Mouse (Mus musculus) stomach, embryonic 16.5 days (tissue): ENCODE measurements around the gene Ccl9. TPM values are rescaled to one million over a fixed set of nuclear protein-coding genes. Genes with fewer than 3 reads are reported as not detected.

Experiments used
- ATAC-seq: fragments of 200-750 bp; cut with Nextera tagmentation; 2 replicates; pipeline ENCODE4 v1.8.0; 2017; ENCODE audit warnings: moderate number of reproducible peaks, moderate TSS enrichment; ENCODE audit not compliant: insufficient read depth, low FRiP score
- H3K27ac ChIP-seq: fragments of 300-500 bp; sonication (generic); 2 replicates; pipeline ENCODE4 v1.5.1; 2014; ENCODE audit warnings: low read length
- H3K27me3 ChIP-seq: fragments of 300-500 bp; sonication (generic); 2 replicates; pipeline ENCODE4 v1.6.1; 2014; ENCODE audit warnings: low read length, control low read depth, mixed read lengths; ENCODE audit not compliant: control insufficient read depth, insufficient read depth
- H3K36me3 ChIP-seq: fragments of 300-500 bp; sonication (generic); 2 replicates; pipeline ENCODE4 v1.6.1; 2014; ENCODE audit warnings: low read length; ENCODE audit not compliant: control insufficient read depth, insufficient read depth
- H3K4me1 ChIP-seq: fragments of 300-500 bp; sonication (generic); 2 replicates; pipeline ENCODE4 v1.6.1; 2014; ENCODE audit warnings: low read length, control low read depth, mixed read lengths; ENCODE audit not compliant: control insufficient read depth, insufficient read depth
- H3K4me2 ChIP-seq: fragments of 300-500 bp; sonication (generic); 2 replicates; pipeline ENCODE4 v1.6.1; 2014; ENCODE audit warnings: low read depth, low read length, mixed read lengths
- H3K4me3 ChIP-seq: fragments of 300-500 bp; sonication (generic); replicated peaks from 2 replicates; pipeline ENCODE4 v1.5.1; 2014; ENCODE audit warnings: mild to moderate bottlenecking, low read length
- H3K9ac ChIP-seq: fragments of 300-500 bp; sonication (generic); 2 replicates; pipeline ENCODE4 v1.6.1; 2014; ENCODE audit warnings: low read length
- H3K9me3 ChIP-seq: fragments of 300-500 bp; sonication (generic); replicated peaks from 2 replicates; pipeline ENCODE4 v1.6.1; 2016; ENCODE audit warnings: low read length, control low read depth; ENCODE audit not compliant: control insufficient read depth
- WGBS: fragments of 180-500 bp; shearing (Covaris S2); extraction: QIAGEN DNeasy Blood & Tissue Kit; methylation state at CpG from one replicate; pipeline ENCODE4 v1.1.7; 2014; 5-methylcytosine and 5-hydroxymethylcytosine counted together
- polyA plus RNA-seq: library from polyadenylated mRNA; unstranded; fragments of >200 nt; fragmentation: Nextera tagmentation; extraction: Ambion mirVana; gene quantifications from 2 replicates; pipeline ENCODE4 v1.2.1, GENCODE M21; 2015

The Ccl9 gene
- polyA plus RNA-seq, 1 experiment from 2014 or later, result 15.9 TPM

DNA sequence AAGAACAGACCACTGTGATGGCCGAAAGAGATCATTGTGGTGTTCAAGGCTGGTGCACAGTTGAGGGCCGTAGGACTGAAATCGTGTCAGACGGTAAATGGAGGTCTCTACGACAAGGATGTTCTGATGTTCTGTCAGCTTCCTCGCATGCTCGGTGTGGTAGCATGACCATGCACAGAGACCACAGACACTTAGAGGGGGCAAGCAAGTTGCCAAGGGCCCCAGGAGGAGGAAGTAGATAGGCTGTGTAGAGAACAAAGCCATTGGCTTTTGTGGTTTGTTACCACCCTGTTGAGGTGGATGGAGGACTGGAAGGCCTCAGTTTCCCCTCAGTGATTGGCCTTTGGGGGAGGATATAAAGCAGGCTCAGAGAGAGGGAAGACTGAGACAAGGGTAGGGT is 9.2 kb downstream of the Ccl9 start:
- no peaks in the 10 kb centered on the region for H3K36me3 ChIP-seq
- 90% methylated on average over 7 of the region's 7 CpGs for WGBS

DNA sequence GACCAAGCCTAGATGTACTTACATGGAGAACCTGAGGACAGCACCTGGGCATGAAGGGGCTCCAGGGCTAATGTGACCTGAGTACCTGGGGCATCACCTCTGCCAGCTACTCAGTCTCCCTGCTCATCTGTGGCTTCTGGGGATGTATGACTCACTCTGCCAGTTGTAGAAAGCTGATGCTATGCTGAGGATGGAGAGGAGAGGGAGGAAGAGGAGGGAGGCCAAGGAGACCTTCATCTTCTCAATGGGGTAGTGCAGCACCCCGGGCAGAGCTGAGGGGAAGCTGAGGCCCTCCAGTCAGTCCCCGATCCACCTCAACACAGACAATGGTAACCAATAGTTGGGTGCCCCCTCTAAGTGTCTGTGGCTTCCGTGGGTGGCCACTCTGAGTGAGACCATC is 9.7 kb downstream of the Ccl9 start:
- ATAC-seq, result no peak
- H3K9ac ChIP-seq, result no peak overlapping the region
- whole genome bisulfite sequencing, result 92% methylated on average over 3 of the region's 3 CpGs
- H3K4me3 ChIP-seq, result no peak overlapping the region
- no peaks in the 10 kb centered on the region for H3K9me3 ChIP-seq
- no peaks in the 10 kb centered on the region for H3K4me1 ChIP-seq
- H3K36me3 ChIP-seq, result no peaks in the 10 kb centered on the region
- H3K27me3 ChIP-seq, result no peaks in the 10 kb centered on the region
- no peak overlapping the region for H3K4me2 ChIP-seq
- no peak overlapping the region for H3K27ac ChIP-seq

More for the DNA sequence above, 9.2 kb downstream of the Ccl9 start:
- no peak for ATAC-seq
- H3K9me3 ChIP-seq, result no peaks in the 10 kb centered on the region
- H3K27ac ChIP-seq, result no peak overlapping the region
- H3K4me2 ChIP-seq, result no peak overlapping the region
- H3K27me3 ChIP-seq, result no peaks in the 10 kb centered on the region
- no peaks in the 10 kb centered on the region for H3K4me1 ChIP-seq
- no peak overlapping the region for H3K9ac ChIP-seq
- H3K4me3 ChIP-seq, result no peak overlapping the region

DNA sequence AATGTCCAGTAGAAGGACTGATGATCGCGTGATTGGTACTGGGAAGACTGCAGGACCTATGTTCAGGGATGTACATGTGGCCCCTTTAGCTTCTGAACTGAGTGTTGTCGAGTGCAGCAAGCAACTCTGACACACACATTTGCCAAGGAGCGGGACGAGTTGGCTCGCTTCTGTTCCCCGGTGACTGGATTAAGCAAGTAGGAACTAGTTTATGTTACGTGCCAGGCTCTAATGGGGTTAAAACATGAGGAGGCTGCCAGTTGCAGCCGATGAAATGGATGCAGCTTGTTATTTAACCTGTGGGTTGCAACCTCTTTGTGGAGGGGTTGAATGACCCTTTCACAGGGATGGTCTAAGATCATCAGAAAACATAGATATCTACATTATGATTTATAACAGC is 10.4 kb downstream of the Ccl9 start:
- Histone ChIP-seq H3K4me1 (no peaks in the 10 kb centered on the region), H3K27ac (no peak overlapping the region), H3K4me3 (no peak overlapping the region), H3K4me2 (no peak overlapping the region), H3K9ac (no peak overlapping the region), H3K27me3 (no peaks in the 10 kb centered on the region), H3K9me3 (no peaks in the 10 kb centered on the region), H3K36me3 (no peaks in the 10 kb centered on the region)
- ATAC-seq, result no peak
- 87% methylated on average over 9 of the region's 9 CpGs for WGBS

DNA sequence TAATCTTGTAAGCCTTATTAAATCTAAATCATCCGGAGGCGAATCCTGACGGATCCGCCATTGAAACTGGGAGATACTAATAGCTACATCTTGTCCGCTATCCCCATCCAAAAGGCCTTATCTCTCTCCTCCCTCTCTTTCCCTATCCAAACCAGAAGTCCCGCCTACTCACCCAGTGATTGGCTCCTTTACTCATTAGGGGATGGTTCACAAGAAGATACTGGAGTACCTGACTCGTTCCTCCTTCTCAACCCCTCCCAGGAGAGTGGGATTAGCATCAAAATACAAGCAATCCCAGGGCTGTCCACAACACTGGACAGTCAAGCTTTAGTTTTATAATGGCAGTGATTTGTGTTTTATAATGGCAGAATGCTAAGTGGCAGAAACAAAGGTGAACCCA is 11.1 kb downstream of the Ccl9 start:
- no peaks in the 10 kb centered on the region for H3K9me3 ChIP-seq
- 72% methylated on average over 7 of the region's 7 CpGs for WGBS
- no peak overlapping the region for H3K4me2 ChIP-seq
- no peak for ATAC-seq
- H3K27ac ChIP-seq, result no peak overlapping the region
- no peak overlapping the region for H3K9ac ChIP-seq
- H3K4me3 ChIP-seq, result no peak overlapping the region
- no peaks in the 10 kb centered on the region for H3K4me1 ChIP-seq
- H3K27me3 ChIP-seq, result no peaks in the 10 kb centered on the region
- H3K36me3 ChIP-seq, result no peaks in the 10 kb centered on the region

DNA sequence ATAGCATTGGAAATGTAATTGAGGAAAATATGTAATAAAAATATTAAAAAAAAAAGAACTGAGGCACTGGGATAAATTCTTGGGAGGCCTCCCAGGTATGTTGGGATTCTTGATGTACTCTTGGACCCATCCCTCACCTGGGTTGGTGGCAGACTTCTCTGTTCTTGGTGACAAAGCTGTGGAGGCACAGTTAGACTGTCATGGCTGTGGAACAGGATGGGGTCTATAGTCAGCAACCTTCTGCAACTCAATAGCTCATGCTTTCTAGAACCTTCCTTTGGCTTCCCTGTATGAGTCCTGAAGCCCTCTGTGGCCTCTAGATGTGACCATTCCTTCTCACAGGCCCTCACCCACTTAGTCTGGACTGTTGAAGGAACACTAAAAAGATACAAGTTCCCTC is 11.8 kb downstream of the Ccl9 start:
- ATAC-seq, result no peak
- Histone ChIP-seq H3K27me3 (no peaks in the 10 kb centered on the region), H3K4me1 (no peaks in the 10 kb centered on the region)

DNA sequence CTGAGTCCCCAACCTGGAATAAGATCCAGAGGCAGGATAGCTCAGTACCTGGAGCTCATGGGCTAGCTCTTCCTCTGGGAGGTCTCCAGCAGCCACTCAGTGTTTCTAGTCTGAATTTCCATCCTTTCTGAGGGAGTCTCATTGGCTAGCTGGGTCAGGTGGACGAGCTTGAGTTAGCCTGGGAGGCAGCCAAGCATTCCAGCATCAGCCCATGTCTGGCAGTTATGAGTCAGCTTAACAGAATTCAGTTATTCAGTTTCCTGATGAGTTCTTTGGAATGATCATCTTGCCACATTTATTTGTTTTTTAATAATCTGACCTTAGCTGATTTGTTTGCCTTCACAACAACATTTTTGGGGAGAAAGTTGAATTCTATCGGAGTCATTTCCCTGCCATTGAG is 14.7 kb downstream of the Ccl9 start:
- H3K27ac ChIP-seq, result no peak overlapping the region
- 57% methylated on average over 2 of the region's 2 CpGs for WGBS
- no peak for ATAC-seq

More for the DNA sequence above, 11.8 kb downstream of the Ccl9 start:
- no peaks in the 10 kb centered on the region for H3K9me3 ChIP-seq
- no peak overlapping the region for H3K9ac ChIP-seq
- H3K27ac ChIP-seq, result no peak overlapping the region
- no peak overlapping the region for H3K4me3 ChIP-seq
- H3K4me2 ChIP-seq, result no peak overlapping the region
- no peaks in the 10 kb centered on the region for H3K36me3 ChIP-seq

DNA sequence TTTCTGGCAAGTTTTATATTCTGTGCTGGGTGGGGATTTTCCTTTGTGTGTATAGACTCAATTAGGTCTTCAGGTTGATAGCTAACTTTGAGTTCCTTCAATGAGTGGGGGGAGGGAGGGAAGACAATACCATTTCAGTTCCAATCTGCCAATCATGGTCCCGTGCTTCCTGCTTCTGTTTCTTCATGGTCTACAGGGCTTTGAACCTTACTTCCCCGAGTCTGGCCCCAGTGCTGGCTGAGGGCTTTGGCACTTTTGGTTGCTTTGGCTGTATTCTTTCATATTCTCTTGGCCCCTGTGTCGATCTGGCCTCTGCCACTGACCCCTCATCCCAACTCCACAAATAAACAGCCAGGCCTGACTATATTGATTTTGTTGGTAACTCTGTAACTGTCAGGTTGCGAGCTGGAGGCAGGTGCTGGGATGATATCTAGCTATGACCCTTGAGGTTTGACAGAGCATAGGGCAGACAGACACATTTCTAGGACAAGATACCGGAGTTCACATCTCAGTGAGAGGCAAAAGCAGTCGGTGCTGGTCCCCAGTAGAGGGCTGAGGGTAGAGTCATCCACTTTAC is 16.0 kb downstream of the Ccl9 start:
- H3K9ac ChIP-seq, result no peak overlapping the region
- no peak overlapping the region for H3K4me3 ChIP-seq
- no peaks in the 10 kb centered on the region for H3K9me3 ChIP-seq
- no peak for ATAC-seq
- no peaks in the 10 kb centered on the region for H3K4me1 ChIP-seq
- no peak overlapping the region for H3K27ac ChIP-seq
- 57% methylated on average over 6 of the region's 6 CpGs for WGBS
- no peak overlapping the region for H3K4me2 ChIP-seq
- no peaks in the 10 kb centered on the region for H3K36me3 ChIP-seq
- H3K27me3 ChIP-seq, result no peaks in the 10 kb centered on the region

More for the DNA sequence above, 14.7 kb downstream of the Ccl9 start:
- no peaks in the 10 kb centered on the region for H3K4me1 ChIP-seq
- H3K36me3 ChIP-seq, result no peaks in the 10 kb centered on the region
- no peak overlapping the region for H3K4me2 ChIP-seq
- H3K27me3 ChIP-seq, result no peaks in the 10 kb centered on the region
- H3K4me3 ChIP-seq, result no peak overlapping the region
- no peaks in the 10 kb centered on the region for H3K9me3 ChIP-seq
- H3K9ac ChIP-seq, result no peak overlapping the region

DNA sequence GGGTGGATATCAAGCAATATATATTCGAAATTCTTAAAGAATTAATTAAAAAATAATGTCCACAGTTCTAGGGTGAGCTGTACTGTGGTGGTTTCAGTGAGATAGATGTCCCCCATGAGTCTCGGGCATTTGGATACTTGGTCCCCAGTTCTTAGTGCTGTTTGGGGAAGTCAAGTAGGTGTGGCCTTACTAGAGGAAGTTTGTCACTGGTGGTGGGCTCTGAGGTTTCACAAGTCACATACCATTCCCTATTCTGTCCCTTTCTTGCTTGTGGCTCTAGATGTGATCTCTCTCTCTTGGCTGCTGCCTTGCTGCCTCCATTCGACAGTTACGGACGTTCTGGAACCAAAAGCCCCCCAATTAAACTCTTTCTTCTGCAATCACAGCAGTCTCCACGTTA is 18.0 kb downstream of the Ccl9 start:
- Histone ChIP-seq H3K27ac (no peak overlapping the region), H3K4me3 (no peak overlapping the region), H3K4me2 (no peak overlapping the region), H3K9ac (no peak overlapping the region), H3K36me3 (no peaks in the 10 kb centered on the region), H3K27me3 (no peaks in the 10 kb centered on the region), H3K4me1 (no peaks in the 10 kb centered on the region), H3K9me3 (no peaks in the 10 kb centered on the region)
- 72% methylated on average over 6 of the region's 6 CpGs for WGBS
- no peak for ATAC-seq

DNA sequence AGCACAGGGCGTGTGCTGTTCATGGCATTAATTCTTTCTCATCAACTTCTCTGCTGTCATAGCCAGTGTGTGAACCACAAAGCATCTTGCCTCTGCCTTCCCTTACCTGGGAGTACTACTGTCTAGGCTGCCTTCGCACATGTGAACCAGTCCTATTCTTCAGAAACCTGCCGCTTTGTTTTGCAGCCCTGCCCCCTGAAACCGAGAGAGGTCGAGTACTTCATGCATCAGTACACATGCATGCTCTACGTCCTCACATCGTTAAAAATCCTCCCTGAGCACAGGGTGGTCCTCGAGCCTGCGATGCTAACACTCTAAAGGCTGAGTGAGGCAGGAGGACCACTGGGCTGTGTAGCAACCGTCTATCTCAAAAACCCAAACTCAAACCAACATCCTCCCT is 21.4 kb downstream of the Ccl9 start:
- Histone ChIP-seq H3K27me3 (no peaks in the 10 kb centered on the region), H3K9ac (no peak overlapping the region), H3K27ac (no peak overlapping the region), H3K4me2 (no peak overlapping the region), H3K4me3 (no peak overlapping the region), H3K4me1 (no peaks in the 10 kb centered on the region), H3K36me3 (no peaks in the 10 kb centered on the region), H3K9me3 (no peaks in the 10 kb centered on the region)
- WGBS, result 72% methylated on average over 10 of the region's 10 CpGs
- no peak for ATAC-seq
